Mouse (Mus musculus) CH12.LX (cell line): ENCODE measurements around the gene Abca16. TPM values are rescaled to one million over a fixed set of nuclear protein-coding genes. Genes with fewer than 3 reads are reported as not detected.

ENCODE experiments used
- DNase-seq: peaks from one replicate; pipeline ENCODE4 v3.0.0-alpha.2; 2013; ENCODE audit errors: extremely low read depth
- H3K27ac ChIP-seq: 2 replicates; pipeline ENCODE4 v1.5.1; 2012; ENCODE audit warnings: low read depth, mild to moderate bottlenecking, control low read depth, moderate library complexity; ENCODE audit not compliant: insufficient read depth
- H3K27me3 ChIP-seq: replicated peaks from 2 replicates; pipeline ENCODE3; 2012; ENCODE audit warnings: inconsistent platforms
- H3K36me3 ChIP-seq, 2 experiments: replicated peaks in 1 of 2; 2 replicates each; pipeline versions ENCODE3 to v1.6.1; 2012; ENCODE audit warnings: inconsistent platforms in 1 of 2, low read length in 1 of 2, mild to moderate bottlenecking in 1 of 2, mixed read lengths in 1 of 2, moderate library complexity in 1 of 2; ENCODE audit not compliant: control insufficient read depth in 1 of 2, insufficient read depth in 1 of 2
- H3K4me1 ChIP-seq, 2 experiments: 2 replicates each; pipeline ENCODE4 v1.6.1; 2012; ENCODE audit warnings: inconsistent platforms in 1 of 2, moderate library complexity in 1 of 2; ENCODE audit not compliant: insufficient read depth in 2 of 2, control insufficient read depth in 1 of 2
- H3K4me2 ChIP-seq: 2 replicates; pipeline ENCODE4 v1.6.1; 2012; ENCODE audit warnings: low read depth, mild to moderate bottlenecking, control low read depth; ENCODE audit not compliant: poor library complexity, insufficient read depth, severe bottlenecking
- H3K4me3 ChIP-seq, 3 experiments: fragments of 150-350 bp in 1 of 3; sonication (generic) in 1 of 3; replicated peaks in 1 of 3; 2 replicates each; pipeline versions ENCODE3 to v1.5.1; 2011 to 2012; ENCODE audit warnings: low read depth in 2 of 3, low read length in 2 of 3, mild to moderate bottlenecking in 2 of 3, moderate library complexity in 2 of 3, control low read depth in 1 of 3, improper control_type of control experiment in 1 of 3, inconsistent platforms in 1 of 3, mixed read lengths in 1 of 3; ENCODE audit not compliant: poor library complexity in 1 of 3
- H3K79me2 ChIP-seq: replicated peaks from 2 replicates; pipeline ENCODE4 v1.6.1; 2012; ENCODE audit warnings: mild to moderate bottlenecking, moderate library complexity; ENCODE audit not compliant: control insufficient read depth, poor library complexity, insufficient read depth, severe bottlenecking; ENCODE audit errors: extremely low read depth
- H3K9ac ChIP-seq: 2 replicates; pipeline ENCODE4 v1.6.1; 2012; ENCODE audit warnings: low read depth, mild to moderate bottlenecking, control low read depth, moderate library complexity; ENCODE audit not compliant: insufficient read depth
- H3K9me3 ChIP-seq: replicated peaks from 2 replicates; pipeline ENCODE3; 2012; ENCODE audit warnings: low read length, inconsistent platforms, mixed read lengths
- BHLHE40 ChIP-seq: IDR thresholded peaks from 2 replicates; pipeline ENCODE4 v1.6.1; 2011; ENCODE audit warnings: mild to moderate bottlenecking, low read depth, low read length, improper control_type of control experiment
- CHD2 ChIP-seq: IDR thresholded peaks from 2 replicates; pipeline ENCODE4 v1.6.1; 2011; ENCODE audit warnings: low read length, improper control_type of control experiment
- ELF1 ChIP-seq: IDR thresholded peaks from 2 replicates; pipeline ENCODE4 v1.6.1; 2014; ENCODE audit warnings: low read depth, mild to moderate bottlenecking, inconsistent platforms, low read length, improper control_type of control experiment
- ETS1 ChIP-seq: conservative IDR thresholded peaks from 2 replicates; pipeline ENCODE4 v1.6.1; 2012; ENCODE audit warnings: low read depth, mild to moderate bottlenecking, inconsistent platforms, low read length, improper control_type of control experiment, moderate library complexity
- HCFC1 ChIP-seq: IDR thresholded peaks from 2 replicates; pipeline ENCODE4 v1.6.1; 2012; ENCODE audit warnings: low read depth, mild to moderate bottlenecking, inconsistent platforms, low read length, improper control_type of control experiment
- IRF4 ChIP-seq: IDR thresholded peaks from 2 replicates; pipeline ENCODE4 v1.6.1; 2014; ENCODE audit warnings: low read depth, mild to moderate bottlenecking, inconsistent platforms, low read length, improper control_type of control experiment
- JUN ChIP-seq: IDR thresholded peaks from 2 replicates; pipeline ENCODE4 v1.6.1; 2011; ENCODE audit warnings: low read depth, mild to moderate bottlenecking, low read length, improper control_type of control experiment, moderate library complexity; ENCODE audit not compliant: insufficient read depth
- MAFK ChIP-seq: IDR thresholded peaks from 2 replicates; pipeline ENCODE4 v1.6.1; 2011; ENCODE audit warnings: low read length, improper control_type of control experiment; ENCODE audit not compliant: insufficient replicate concordance
- MAX ChIP-seq: IDR thresholded peaks from 2 replicates; pipeline ENCODE4 v1.6.1; 2011; ENCODE audit warnings: low read length, improper control_type of control experiment
- MEF2A ChIP-seq: IDR thresholded peaks from 2 replicates; pipeline ENCODE4 v1.6.1; 2014; ENCODE audit warnings: low read depth, mild to moderate bottlenecking, inconsistent platforms, low read length, improper control_type of control experiment, borderline replicate concordance
- MXI1 ChIP-seq: IDR thresholded peaks from 2 replicates; pipeline ENCODE4 v1.6.1; 2011; ENCODE audit warnings: mild to moderate bottlenecking, low read depth, low read length, improper control_type of control experiment
- NRF1 ChIP-seq: IDR thresholded peaks from 2 replicates; pipeline ENCODE4 v1.6.1; 2014; ENCODE audit warnings: low read depth, mild to moderate bottlenecking, inconsistent platforms, low read length, improper control_type of control experiment, moderate library complexity
- POLR2A ChIP-seq: IDR thresholded peaks from 2 replicates; pipeline ENCODE4 v1.6.1; 2011; ENCODE audit warnings: low read depth, mild to moderate bottlenecking, improper control_type of control experiment, low read length
- POLR2AphosphoS2 ChIP-seq: IDR thresholded peaks from 2 replicates; pipeline ENCODE4 v1.6.1; 2011; ENCODE audit warnings: low read depth, low read length, improper control_type of control experiment
- RCOR1 ChIP-seq: conservative IDR thresholded peaks from 2 replicates; pipeline ENCODE4 v1.6.1; 2012; ENCODE audit warnings: low read depth, mild to moderate bottlenecking, inconsistent platforms, low read length, improper control_type of control experiment
- SIN3A ChIP-seq: IDR thresholded peaks from 2 replicates; pipeline ENCODE4 v1.6.1; 2012; ENCODE audit warnings: low read length, improper control_type of control experiment, inconsistent platforms
- SMC3 ChIP-seq: IDR thresholded peaks from 2 replicates; pipeline ENCODE4 v1.6.1; 2011; ENCODE audit warnings: low read depth, low read length, improper control_type of control experiment
- TBP ChIP-seq: conservative IDR thresholded peaks from 2 replicates; pipeline ENCODE4 v1.6.1; 2011; ENCODE audit warnings: low read depth, low read length, improper control_type of control experiment
- USF1 ChIP-seq: IDR thresholded peaks from 2 replicates; pipeline ENCODE4 v1.6.1; 2014; ENCODE audit warnings: low read depth, mild to moderate bottlenecking, inconsistent platforms, low read length, improper control_type of control experiment
- USF2 ChIP-seq: conservative IDR thresholded peaks from 2 replicates; pipeline ENCODE4 v1.6.1; 2011; ENCODE audit warnings: low read depth, low read length, improper control_type of control experiment
- ZC3H11A ChIP-seq: IDR thresholded peaks from 2 replicates; pipeline ENCODE4 v1.6.1; 2012; ENCODE audit warnings: low read depth, mild to moderate bottlenecking, inconsistent platforms, low read length, improper control_type of control experiment
- ZKSCAN1 ChIP-seq: IDR thresholded peaks from 2 replicates; pipeline ENCODE4 v1.6.1; 2012; ENCODE audit warnings: low read depth, inconsistent platforms, low read length, improper control_type of control experiment, borderline replicate concordance
- ZMIZ1 ChIP-seq: IDR thresholded peaks from 2 replicates; pipeline ENCODE4 v1.6.1; 2012; ENCODE audit warnings: low read depth, mild to moderate bottlenecking, inconsistent platforms, low read length, improper control_type of control experiment
- ZNF384 ChIP-seq: IDR thresholded peaks from 2 replicates; pipeline ENCODE4 v1.6.1; 2012; ENCODE audit warnings: low read depth, low read length, improper control_type of control experiment, inconsistent platforms
- dilution Hi-C: fragments of 300-500 bp; cut with MboI; formaldehyde crosslinking; loops from 2 replicates; pipeline ENCODE4 v1.14.3; 2020; ENCODE audit warnings: low sequenced_read_pairs; ENCODE audit not compliant: extremely low pct_unique_long_range_greater_than_20kb, extremely low pct_ligation_motif_present
- in situ Hi-C: fragments of 300-500 bp; cut with MboI; formaldehyde crosslinking; loops from 3 replicates; pipeline ENCODE4 v1.14.3; 2019; ENCODE audit warnings: low sequenced_read_pairs, low pct_ligation_motif_present, low pct_unique_long_range_greater_than_20kb, mixed read lengths
- polyA plus RNA-seq: library from polyadenylated mRNA; unstranded; fragments of >175 nt; gene quantifications from 2 replicates; pipeline ENCODE4 v1.2.1, GENCODE M21; 2012; ENCODE audit warnings: low read depth; ENCODE audit not compliant: insufficient read length
- total RNA-seq, 2 experiments: library from RNA; depleted of rRNA; stranded (reverse); fragments of 300-350 nt in 1 of 2; fragments of >200 nt in 1 of 2; gene quantifications; 2 replicates each; pipeline ENCODE4 v1.2.3; 2012 to 2014

Abca16 gene
- total and polyA plus RNA-seq, 3 experiments: not detected

GRCm38 (mm10) chr7:120552479-120553180 is 143.2 kb downstream of the Abca16 start:
- Histone ChIP-seq H3K36me3 (no peaks in the 10 kb centered on the region), H3K4me3 (no peak overlapping the region), H3K4me2 (no peak overlapping the region), H3K9ac (no peak overlapping the region), H3K79me2 (no peaks in the 10 kb centered on the region), H3K27ac (no peak overlapping the region), H3K27me3 (peaks cover 4% of the 10 kb centered on the region), H3K4me1 (no peaks in the 10 kb centered on the region), H3K9me3 (no peaks in the 10 kb centered on the region)
- in situ Hi-C loops: no loop called here
- dilution Hi-C loops: no loop called here
- TF ChIP-seq ZNF384 (no peak), IRF4 (no peak), MAX (no peak), SIN3A (no peak), USF2 (no peak), POLR2AphosphoS2 (no peak), USF1 (no peak), CHD2 (no peak), POLR2A (no peak)
- DNase-seq: no peak

- Histone ChIP-seq H3K4me3 (no peak overlapping the region), H3K27ac (no peak overlapping the region), H3K4me2 (no peak overlapping the region), H3K9me3 (no peaks in the 10 kb centered on the region), H3K79me2 (no peaks in the 10 kb centered on the region), H3K27me3 (peaks cover 4% of the 10 kb centered on the region), H3K36me3 (no peaks in the 10 kb centered on the region), H3K4me1 (no peaks in the 10 kb centered on the region), H3K9ac (no peak overlapping the region)
- no peak for DNase-seq
- dilution Hi-C loops: no loop called here
- TF ChIP-seq BHLHE40 (no peak), RCOR1 (no peak), ELF1 (no peak), NRF1 (no peak), IRF4 (no peak), ZNF384 (no peak), HCFC1 (no peak), JUN (no peak), SMC3 (no peak), MAFK (no peak), ZC3H11A (no peak), MXI1 (no peak), ZKSCAN1 (no peak), TBP (no peak), ETS1 (no peak), MEF2A (no peak), ZMIZ1 (no peak), USF2 (no peak)
- in situ Hi-C loops: no loop called here
Measured at GRCm38 (mm10) chr7:120553181-120553551, 143.7 kb downstream of the Abca16 start.
